Mouse (Mus musculus) c-Kit-positive CD71-negative TER-119-negative erythroid progenitor cells, embryonic 14.5 days (primary cell): Measurements from ENCODE around the gene Shisa8.

Source experiments
- DNase-seq: peaks from one replicate; pipeline ENCODE4 v3.0.0-alpha.2; 2013; ENCODE audit warnings: low read depth

The Shisa8 gene

GRCm38 (mm10) chr15:82203611-82204351 is 8.8 kb downstream of the Shisa8 start:
- DNase-seq, result no peak

- no peak for DNase-seq
These were observed 9.5 kb downstream of the Shisa8 start for GRCm38 (mm10) chr15:82203090-82203489.

- DNase-seq, result no peak
These were observed 10.5 kb downstream of the Shisa8 start for GRCm38 (mm10) chr15:82202086-82202485.

DNA sequence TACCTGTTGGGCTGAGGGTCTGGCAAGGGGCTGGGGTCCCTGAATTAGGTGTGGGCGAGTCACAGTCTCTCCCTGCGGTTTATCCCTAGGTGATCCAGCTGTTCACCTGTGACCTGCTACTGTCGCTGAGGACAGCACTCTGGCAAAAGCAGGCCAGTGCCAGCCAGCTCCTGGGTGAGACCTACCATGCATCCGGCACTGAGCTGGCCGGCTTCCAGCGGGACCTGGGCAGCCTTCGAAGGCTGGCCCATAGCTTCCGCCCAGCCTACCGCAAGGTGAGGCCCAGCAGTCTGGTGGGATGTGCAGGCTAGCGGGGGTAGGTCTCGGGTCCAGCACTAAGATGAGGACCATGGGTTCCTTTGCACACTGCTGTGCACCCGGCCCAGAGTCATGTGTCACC is 13.1 kb downstream of the Shisa8 start:
- no peak for DNase-seq

GRCm38 (mm10) chr15:82198342-82198741 is 14.3 kb downstream of the Shisa8 start:
- DNase-seq, result no peak

- DNase-seq, result no peak
These were observed 14.7 kb downstream of the Shisa8 start for GRCm38 (mm10) chr15:82197937-82198336.

DNA sequence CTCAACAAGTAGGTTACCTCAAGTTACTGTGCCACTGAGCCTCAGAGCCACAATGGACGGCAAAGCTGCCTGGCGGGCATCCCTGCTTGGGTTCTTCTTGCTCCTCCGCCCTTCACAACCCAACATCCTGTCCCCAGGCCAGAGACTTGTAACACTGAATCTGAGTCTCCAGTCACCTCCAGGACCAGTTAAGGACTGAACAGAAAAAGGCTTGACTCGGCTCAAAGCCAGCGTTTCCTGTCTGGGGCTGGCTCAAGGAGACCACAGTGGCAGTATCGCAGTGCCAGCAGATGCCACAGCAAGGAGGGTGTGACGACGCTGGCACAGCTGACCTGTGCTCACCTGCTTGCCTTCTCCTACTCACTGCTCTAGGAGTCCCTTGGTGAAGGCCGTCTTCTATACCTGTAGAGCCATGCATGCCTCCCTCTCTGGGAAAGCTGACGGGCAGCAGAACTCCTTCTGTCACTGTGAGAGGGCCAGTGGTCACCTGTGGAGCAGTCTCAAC is 15.3 kb downstream of the Shisa8 start:
- DNase-seq, result no peak

- DNase-seq, result no peak
These were observed 16.3 kb downstream of the Shisa8 start for GRCm38 (mm10) chr15:82196300-82196699.

- no peak for DNase-seq
These were observed 20.0 kb downstream of the Shisa8 start for GRCm38 (mm10) chr15:82192617-82193016.

DNA sequence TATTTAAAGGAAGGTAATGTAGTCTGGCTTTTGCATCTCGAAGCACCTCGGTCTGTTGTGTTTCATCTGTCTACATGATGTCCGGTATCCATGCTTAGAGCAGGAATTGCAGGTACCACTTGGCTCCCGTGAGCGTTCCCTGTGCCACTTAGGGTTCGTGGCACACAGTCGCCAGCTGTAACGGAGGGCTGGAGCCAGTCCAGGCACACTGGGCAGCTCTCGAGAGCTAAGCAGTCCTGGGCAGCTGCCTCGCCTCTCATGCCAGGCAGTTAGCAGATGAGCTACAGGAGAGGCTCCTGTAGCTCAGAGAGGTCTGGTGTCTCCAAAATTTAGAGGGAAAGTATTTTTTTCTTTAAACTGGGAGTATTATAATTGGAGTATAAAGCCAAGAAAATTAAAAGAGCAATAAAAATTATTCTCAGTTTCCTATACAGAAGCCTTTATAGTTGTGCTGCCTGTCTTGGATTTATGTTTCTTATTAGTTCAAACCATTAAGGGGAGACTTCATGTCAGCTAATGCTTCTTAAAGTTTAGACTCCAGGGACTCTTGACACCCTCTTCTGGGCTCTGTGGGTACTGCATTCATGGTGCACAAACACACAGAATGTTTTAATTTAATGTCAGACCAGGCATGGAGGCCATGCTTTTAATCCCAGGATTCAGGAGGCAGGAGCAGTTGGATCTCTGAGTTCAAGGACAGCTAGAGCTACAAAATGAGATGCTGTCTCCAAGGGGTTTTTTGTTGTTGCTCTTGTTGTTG is 24.0 kb downstream of the Shisa8 start:
- DNase-seq, result no peak

DNA sequence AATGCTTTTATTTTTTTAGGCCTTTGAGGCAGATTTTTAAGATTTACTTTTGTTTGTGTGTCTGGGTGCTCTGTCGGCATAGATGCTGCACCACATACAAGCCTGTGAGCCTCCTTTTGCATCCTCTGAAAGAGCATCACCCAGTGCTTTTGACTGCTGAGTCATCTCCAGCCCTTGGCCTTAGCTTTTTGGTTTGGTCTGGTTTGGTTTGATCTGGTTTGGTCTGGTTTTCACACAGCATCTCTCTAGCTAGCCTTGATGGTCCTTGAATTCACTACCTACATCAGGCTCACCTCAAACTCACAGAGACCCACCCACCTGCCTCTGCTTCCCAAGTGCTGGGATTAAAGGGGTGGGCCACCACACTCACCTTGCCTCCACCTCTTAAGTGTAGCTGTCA is 24.7 kb downstream of the Shisa8 start:
- DNase-seq, result no peak

GRCm38 (mm10) chr15:82187401-82187800 is 25.2 kb downstream of the Shisa8 start:
- DNase-seq, result no peak

DNA sequence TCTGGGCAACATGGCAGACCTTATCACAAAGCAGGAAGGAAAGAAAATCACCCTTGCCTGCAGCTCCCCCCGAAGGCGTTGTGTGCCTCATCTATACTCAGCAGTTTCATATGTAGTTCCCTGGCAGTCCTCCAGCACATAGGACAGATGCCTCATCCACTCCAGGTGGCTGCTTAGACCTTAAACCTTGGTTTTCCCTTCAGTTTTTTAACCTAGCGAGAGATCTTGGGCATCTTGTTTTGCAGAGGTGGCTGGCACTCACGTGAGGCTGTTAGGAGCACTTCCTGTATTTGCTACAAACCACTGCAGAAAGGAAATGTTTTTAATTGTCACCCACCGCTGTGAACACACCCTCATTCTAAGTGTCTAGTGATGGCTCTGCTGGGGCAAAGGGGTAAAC is 25.7 kb downstream of the Shisa8 start:
- no peak for DNase-seq

- DNase-seq, result no peak
These were observed 26.5 kb downstream of the Shisa8 start for GRCm38 (mm10) chr15:82186131-82186530.

GRCm38 (mm10) chr15:82185062-82185783 is 27.4 kb downstream of the Shisa8 start:
- DNase-seq, result no peak

DNA sequence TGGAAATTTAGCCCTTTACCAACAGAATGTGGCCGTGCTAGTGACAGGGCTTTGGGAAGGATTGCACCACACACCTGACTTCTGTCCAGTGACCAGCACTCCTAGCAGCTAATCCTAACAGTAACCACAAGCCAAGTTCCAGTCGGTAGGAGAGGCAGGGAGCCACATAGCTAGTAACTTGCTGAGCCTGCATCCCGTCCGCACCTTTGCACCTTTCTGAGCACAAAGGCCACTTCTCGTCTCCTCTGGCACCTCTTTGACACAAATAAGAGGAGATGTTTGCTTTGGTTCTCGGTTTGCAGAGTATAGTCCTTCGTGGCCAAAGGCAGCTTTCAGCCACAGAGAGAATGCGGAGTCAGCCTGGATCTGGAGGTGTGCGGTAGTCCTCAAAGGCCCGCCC is 28.0 kb downstream of the Shisa8 start:
- DNase-seq, result no peak

- DNase-seq, result no peak
These were observed 28.4 kb downstream of the Shisa8 start for GRCm38 (mm10) chr15:82184183-82184582.

GRCm38 (mm10) chr15:82183596-82183995 is 29.0 kb downstream of the Shisa8 start:
- no peak for DNase-seq

GRCm38 (mm10) chr15:82182311-82182710 is 30.3 kb downstream of the Shisa8 start:
- no peak for DNase-seq

GRCm38 (mm10) chr15:82181131-82181530 is 31.5 kb downstream of the Shisa8 start:
- no peak for DNase-seq

DNA sequence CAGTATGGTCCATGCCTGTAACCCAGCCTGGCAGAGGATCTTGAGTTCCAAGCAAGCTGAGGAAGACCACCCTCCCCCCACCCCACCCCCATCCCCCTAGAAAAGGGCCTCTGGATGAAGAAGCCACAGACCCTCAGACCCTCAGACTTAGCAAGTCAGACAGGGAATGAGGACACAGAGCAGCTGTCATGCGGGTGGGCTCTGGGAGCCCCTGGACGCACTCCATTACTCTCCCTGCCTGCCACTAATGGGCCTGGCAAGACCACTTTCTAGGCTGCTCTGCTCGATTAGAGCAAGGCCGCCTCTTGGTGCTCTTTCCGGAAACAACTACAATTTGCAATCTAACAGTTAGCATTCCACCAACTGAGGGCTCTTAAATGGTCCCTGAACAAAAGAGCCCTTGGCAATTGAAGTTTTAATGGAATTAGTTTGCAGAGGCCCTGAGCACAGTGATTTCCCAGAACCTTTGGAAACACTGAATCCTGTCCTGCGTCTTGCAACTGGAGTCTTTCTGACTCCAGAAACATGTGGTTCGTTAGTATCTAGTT is 34.8 kb downstream of the Shisa8 start:
- no peak for DNase-seq

GRCm38 (mm10) chr15:82175091-82175490 is 37.5 kb downstream of the Shisa8 start:
- DNase-seq, result no peak
